ENCODE assay signal across 8 mouse cellular contexts in genomic region chr1:160351146-160351879, GRCm38 (mm10).
DNase-seq lines count a peak whose midpoint lies in the region; ATAC-seq and TF ChIP-seq lines count a peak whose summit lies in the region.

No protein-coding gene starts in this region.

- H3K27ac ChIP-seq in lung, embryonic 15.5 days: no peak overlapping the region
- H3K27ac ChIP-seq in cortical plate, adult 2 months (ENCODE audit: insufficient read depth, low read length): peak overlapping the region; percentile 15
- H3K27ac ChIP-seq in hindbrain, embryonic 15.5 days (replicated peaks): peak overlapping the region; percentile 98
- H3K27ac ChIP-seq in midbrain, embryonic 11.5 days (ENCODE audit: low read depth, low read length): peak overlapping the region; percentile 54

- DNase-seq in lung, postnatal 25 days (ENCODE audit: low spot score): no peak
- DNase-seq in midbrain, embryonic 11.5 days (ENCODE audit: low spot score, missing footprints): peak; percentile 85
- DNase-seq in yolk sac, embryonic 10.5 days (ENCODE audit: low spot score): no peak
- DNase-seq in kidney, postnatal 4 days: no peak
- no peak for DNase-seq in thymus, postnatal 4 days

- peak overlapping the region; percentile 35 for H3K4me3 ChIP-seq in lung, embryonic 15.5 days
- H3K4me3 ChIP-seq in cortical plate, adult 2 months (ENCODE audit: insufficient read depth, low read length): peak overlapping the region; percentile 92
- peak overlapping the region; percentile 48 for H3K4me3 ChIP-seq in hindbrain, embryonic 15.5 days
- peak overlapping the region; percentile 30 for H3K4me3 ChIP-seq in midbrain, embryonic 11.5 days (ENCODE audit: low read depth, low read length)

- peak overlapping the region; percentile 65 for H3K4me2 ChIP-seq in lung, embryonic 15.5 days
- peak overlapping the region; percentile 58 for H3K4me2 ChIP-seq in hindbrain, embryonic 15.5 days
- peak overlapping the region; percentile 52 for H3K4me2 ChIP-seq in midbrain, embryonic 11.5 days

- no peaks in the 10 kb centered on the region for H3K9me3 ChIP-seq in lung, embryonic 15.5 days
- no peaks in the 10 kb centered on the region for H3K9me3 ChIP-seq in hindbrain, embryonic 15.5 days
- H3K9me3 ChIP-seq in midbrain, embryonic 11.5 days (ENCODE audit: control insufficient read depth, low read length): no peaks in the 10 kb centered on the region

- H3K9ac ChIP-seq in lung, embryonic 15.5 days: peak overlapping the region; percentile 18; the same call in 1 of the 2 replicates
- H3K9ac ChIP-seq in hindbrain, embryonic 15.5 days: peak overlapping the region; percentile 49
- peak overlapping the region; percentile 57 for H3K9ac ChIP-seq in midbrain, embryonic 11.5 days (ENCODE audit: low read length)

- no peak for TF ChIP-seq POLR2A in cortical plate, adult 2 months (IDR thresholded peaks at IDR 0.05; ENCODE audit: extremely low read depth, insufficient read depth, low read length)

- no peaks in the 10 kb centered on the region for H3K27me3 ChIP-seq in lung, embryonic 15.5 days
- no peaks in the 10 kb centered on the region for H3K27me3 ChIP-seq in hindbrain, embryonic 15.5 days
- no peaks in the 10 kb centered on the region for H3K27me3 ChIP-seq in midbrain, embryonic 11.5 days (ENCODE audit: control insufficient read depth, insufficient read depth, low read length)

- ATAC-seq in lung, embryonic 15.5 days (ENCODE audit: borderline replicate concordance, extremely low read depth, low FRiP score, low TSS enrichment): peak; percentile 35; the same call in 1 of the 2 replicates
- peak; percentile 58 for ATAC-seq in hindbrain, embryonic 15.5 days (ENCODE audit: low FRiP score, low read depth)
- peak; percentile 72 for ATAC-seq in midbrain, embryonic 11.5 days (ENCODE audit: low FRiP score)

- H3K36me3 ChIP-seq in lung, embryonic 15.5 days: no peaks in the 10 kb centered on the region
- H3K36me3 ChIP-seq in hindbrain, embryonic 15.5 days: no peaks in the 10 kb centered on the region
- no peaks in the 10 kb centered on the region for H3K36me3 ChIP-seq in midbrain, embryonic 11.5 days (ENCODE audit: control insufficient read depth, insufficient read depth, low read length)

- WGBS in lung, embryonic 15.5 days: 27% methylated on average over 13 of the region's 13 CpGs
- 7% methylated on average over 13 of the region's 13 CpGs for WGBS in hindbrain, embryonic 15.5 days
- WGBS in midbrain, embryonic 11.5 days: 29% methylated on average over 13 of the region's 13 CpGs

- peaks cover 7% of the 10 kb centered on the region; the same call in 1 of the 2 replicates for H3K4me1 ChIP-seq in lung, embryonic 15.5 days
- H3K4me1 ChIP-seq in cortical plate, adult 2 months (ENCODE audit: control insufficient read depth, insufficient read depth, low read length): peaks cover 2% of the 10 kb centered on the region; the same call in 1 of the 2 replicates
- peaks cover 15% of the 10 kb centered on the region for H3K4me1 ChIP-seq in hindbrain, embryonic 15.5 days (replicated peaks)
- peaks cover 5% of the 10 kb centered on the region; the same call in 1 of the 2 replicates for H3K4me1 ChIP-seq in midbrain, embryonic 11.5 days (ENCODE audit: control insufficient read depth, insufficient read depth, low read length)

- TF ChIP-seq CTCF in cortical plate, adult 2 months (IDR thresholded peaks at IDR 0.05; ENCODE audit: extremely low read depth, insufficient read depth, low read length): no peak

Comparison
In these comparisons a context has a peak if more than half of its experiments do, and no peak if none do; other contexts are left out.
1. H3K4me3 ChIP-seq: peak in every context shown above with its lines; median percentile 92 in cortical plate, adult 2 months; 48 in hindbrain, embryonic 15.5 days; 35 in lung, embryonic 15.5 days; 30 in midbrain, embryonic 11.5 days.